Mouse (Mus musculus): ENCODE measurements around the gene Ly75. TPM values are rescaled to one million over a fixed set of nuclear protein-coding genes. Genes with fewer than 3 reads are reported as not detected.

The Ly75 gene
- polyA plus RNA-seq, 1 experiment from 2014 or later = 3.0 TPM

DNA sequence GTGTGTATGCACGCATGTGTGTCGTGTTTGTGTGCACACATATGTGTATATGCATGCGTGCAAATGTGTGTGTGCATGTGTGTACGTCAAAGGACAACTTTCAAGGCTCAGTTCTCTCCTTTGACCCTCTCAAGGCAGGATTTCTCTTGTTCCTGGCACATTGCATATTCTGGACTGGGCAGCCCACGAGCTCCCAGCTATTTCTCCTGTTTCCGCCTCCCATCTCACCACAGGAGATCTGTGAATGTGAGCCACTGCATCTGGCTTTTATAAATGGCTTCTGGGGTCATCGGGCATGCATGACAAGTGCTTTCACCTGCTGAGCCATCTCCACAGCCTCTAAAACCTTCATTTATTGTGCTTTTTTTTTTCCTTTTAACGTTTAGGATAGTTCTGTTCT, 36.6 kb downstream of the Ly75 start:
- H3K36me3 ChIP-seq (ENCODE audit: control insufficient read depth, insufficient read depth) = no peaks in the 10 kb centered on the region
- WGBS (ENCODE audit: insufficient replicate concordance) = 70% methylated on average over 8 of the region's 8 CpGs
- no peaks in the 10 kb centered on the region for H3K27me3 ChIP-seq (ENCODE audit: control insufficient read depth, insufficient read depth, low read depth, low read length)
- H3K9me3 ChIP-seq (replicated peaks; ENCODE audit: control insufficient read depth, low read length) = no peaks in the 10 kb centered on the region
- no peak overlapping the region for H3K27ac ChIP-seq (ENCODE audit: low read length)
- no peaks in the 10 kb centered on the region for H3K4me1 ChIP-seq (ENCODE audit: control insufficient read depth, low read depth, low read length)
- H3K9ac ChIP-seq (ENCODE audit: low read depth, low read length) = no peak overlapping the region
- no peak overlapping the region for H3K4me2 ChIP-seq (ENCODE audit: low read depth, low read length)
- ATAC-seq (ENCODE audit: low read depth) = no peak
- no peak overlapping the region for H3K4me3 ChIP-seq (ENCODE audit: low read depth, low read length)

DNA sequence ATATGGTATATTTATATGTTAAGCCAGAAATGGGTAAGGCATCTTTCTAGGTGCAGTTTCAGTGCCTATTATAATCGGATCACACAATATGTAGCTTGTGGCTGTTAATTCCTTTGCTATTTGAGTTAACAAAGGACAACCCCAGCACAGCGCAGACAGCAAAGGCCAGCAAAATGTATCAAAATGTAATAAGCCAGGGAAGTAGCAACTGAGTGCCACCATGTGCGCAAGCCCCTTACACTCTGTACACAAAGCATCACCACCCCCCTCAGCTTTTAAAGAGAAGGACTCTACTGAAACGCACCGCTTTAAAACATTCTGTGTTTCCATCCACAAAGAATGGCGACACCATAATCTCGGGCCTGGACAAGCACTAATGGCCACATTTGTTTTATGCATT, 37.4 kb downstream of the Ly75 start:
- no peak overlapping the region for H3K27ac ChIP-seq (ENCODE audit: low read length)
- H3K9ac ChIP-seq (ENCODE audit: low read depth, low read length) = no peak overlapping the region
- H3K4me1 ChIP-seq (ENCODE audit: control insufficient read depth, low read depth, low read length) = no peaks in the 10 kb centered on the region
- no peaks in the 10 kb centered on the region for H3K36me3 ChIP-seq (ENCODE audit: control insufficient read depth, insufficient read depth)
- 81% methylated on average over 7 of the region's 7 CpGs for WGBS (ENCODE audit: insufficient replicate concordance)
- H3K27me3 ChIP-seq (ENCODE audit: control insufficient read depth, insufficient read depth, low read depth, low read length) = no peaks in the 10 kb centered on the region
- H3K4me2 ChIP-seq (ENCODE audit: low read depth, low read length) = no peak overlapping the region
- ATAC-seq (ENCODE audit: low read depth) = no peak
- H3K4me3 ChIP-seq (ENCODE audit: low read depth, low read length) = no peak overlapping the region
- no peaks in the 10 kb centered on the region for H3K9me3 ChIP-seq (replicated peaks; ENCODE audit: control insufficient read depth, low read length)

DNA sequence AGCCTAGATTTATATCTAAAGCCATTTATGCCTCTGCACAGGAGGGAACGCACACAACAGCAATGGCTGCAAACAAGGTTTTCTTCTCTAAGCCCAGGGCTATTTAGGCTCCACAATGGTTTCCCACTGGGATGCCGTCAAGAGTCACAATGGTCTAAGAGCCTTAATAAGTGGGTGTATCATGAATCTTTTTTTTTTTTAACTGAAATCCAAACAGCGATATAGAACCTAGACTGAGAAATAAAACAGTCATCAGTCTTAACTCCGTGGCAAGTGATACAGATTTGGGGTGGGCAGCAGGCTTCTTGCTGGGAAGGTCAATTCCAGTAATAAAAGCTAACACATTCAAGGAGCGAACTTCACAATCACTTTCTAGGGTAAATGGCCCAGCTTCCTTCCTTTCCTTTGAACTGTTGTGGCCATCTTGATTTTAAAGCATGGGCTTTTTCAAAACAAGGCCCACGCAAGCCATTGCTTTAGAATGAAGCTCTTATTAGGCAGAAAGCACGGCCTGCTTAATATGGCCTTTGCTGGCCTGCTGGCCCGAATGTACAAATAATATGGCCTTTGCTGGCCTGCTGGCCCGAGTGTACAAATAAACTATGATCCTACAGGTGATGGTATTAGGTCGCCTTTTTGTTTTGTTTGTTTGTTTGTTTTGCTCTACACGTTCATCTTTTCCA, 39.4 kb downstream of the Ly75 start:
- Histone ChIP-seq H3K27ac (ENCODE audit: low read length) (no peak overlapping the region), H3K27me3 (ENCODE audit: control insufficient read depth, insufficient read depth, low read depth, low read length) (no peaks in the 10 kb centered on the region), H3K4me2 (ENCODE audit: low read depth, low read length) (no peak overlapping the region), H3K4me3 (ENCODE audit: low read depth, low read length) (no peak overlapping the region), H3K36me3 (ENCODE audit: control insufficient read depth, insufficient read depth) (no peaks in the 10 kb centered on the region), H3K4me1 (ENCODE audit: control insufficient read depth, low read depth, low read length) (no peaks in the 10 kb centered on the region), H3K9me3 (replicated peaks; ENCODE audit: control insufficient read depth, low read length) (no peaks in the 10 kb centered on the region), H3K9ac (ENCODE audit: low read depth, low read length) (no peak overlapping the region)
- WGBS (ENCODE audit: insufficient replicate concordance) = 66% methylated on average over 11 of the region's 11 CpGs
- no peak for ATAC-seq (ENCODE audit: low read depth)

- Histone ChIP-seq H3K27me3 (ENCODE audit: control insufficient read depth, insufficient read depth, low read depth, low read length) (no peaks in the 10 kb centered on the region), H3K36me3 (ENCODE audit: control insufficient read depth, insufficient read depth) (no peaks in the 10 kb centered on the region), H3K4me1 (ENCODE audit: control insufficient read depth, low read depth, low read length) (no peaks in the 10 kb centered on the region), H3K4me3 (ENCODE audit: low read depth, low read length) (no peak overlapping the region), H3K27ac (ENCODE audit: low read length) (no peak overlapping the region), H3K4me2 (ENCODE audit: low read depth, low read length) (no peak overlapping the region), H3K9me3 (replicated peaks; ENCODE audit: control insufficient read depth, low read length) (no peaks in the 10 kb centered on the region), H3K9ac (ENCODE audit: low read depth, low read length) (no peak overlapping the region)
- no peak for ATAC-seq (ENCODE audit: low read depth)
- 33% methylated on average over 4 of the region's 4 CpGs for WGBS (ENCODE audit: insufficient replicate concordance)
These were observed 40.8 kb downstream of the Ly75 start for GRCm38 (mm10) chr2:60342107-60342880.

GRCm38 (mm10) chr2:60337937-60338336, 45.2 kb downstream of the Ly75 start:
- no peak for ATAC-seq (ENCODE audit: low read depth)
- 63% methylated on average over 9 of the region's 9 CpGs for WGBS (ENCODE audit: insufficient replicate concordance)

DNA sequence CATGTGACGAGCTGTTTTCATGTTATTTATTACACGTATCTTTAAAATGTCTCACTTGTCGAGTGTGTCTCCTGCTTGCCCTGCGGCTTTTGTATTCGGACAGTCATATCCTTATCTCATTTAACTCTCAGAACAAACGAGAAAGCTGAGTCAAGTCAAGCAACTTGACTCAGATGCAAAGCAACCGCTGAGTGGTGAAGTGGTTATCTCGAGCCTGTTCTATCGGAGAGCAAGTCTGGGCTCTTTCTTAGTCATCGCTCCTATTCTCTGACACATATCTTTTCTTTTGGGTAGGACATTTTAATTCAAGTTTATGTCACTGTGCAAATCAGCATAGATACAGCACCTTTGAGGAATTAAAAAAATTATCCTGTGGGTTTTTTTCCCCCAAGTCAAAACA, 54.5 kb downstream of the Ly75 start:
- WGBS (ENCODE audit: insufficient replicate concordance) = 60% methylated on average over 10 of the region's 10 CpGs
- H3K9me3 ChIP-seq (replicated peaks; ENCODE audit: control insufficient read depth, low read length) = no peaks in the 10 kb centered on the region
- no peaks in the 10 kb centered on the region for H3K4me1 ChIP-seq (ENCODE audit: control insufficient read depth, low read depth, low read length)
- no peaks in the 10 kb centered on the region for H3K27me3 ChIP-seq (ENCODE audit: control insufficient read depth, insufficient read depth, low read depth, low read length)
- H3K4me3 ChIP-seq (ENCODE audit: low read depth, low read length) = no peak overlapping the region
- ATAC-seq (ENCODE audit: low read depth) = no peak
- no peak overlapping the region for H3K4me2 ChIP-seq (ENCODE audit: low read depth, low read length)
- no peak overlapping the region for H3K9ac ChIP-seq (ENCODE audit: low read depth, low read length)
- no peak overlapping the region for H3K27ac ChIP-seq (ENCODE audit: low read length)
- H3K36me3 ChIP-seq (ENCODE audit: control insufficient read depth, insufficient read depth) = no peaks in the 10 kb centered on the region

More at GRCm38 (mm10) chr2:60337937-60338336, 45.2 kb downstream of the Ly75 start:
- Histone ChIP-seq H3K4me2 (ENCODE audit: low read depth, low read length) (no peak overlapping the region), H3K9me3 (replicated peaks; ENCODE audit: control insufficient read depth, low read length) (no peaks in the 10 kb centered on the region), H3K36me3 (ENCODE audit: control insufficient read depth, insufficient read depth) (no peaks in the 10 kb centered on the region), H3K9ac (ENCODE audit: low read depth, low read length) (no peak overlapping the region), H3K27me3 (ENCODE audit: control insufficient read depth, insufficient read depth, low read depth, low read length) (no peaks in the 10 kb centered on the region), H3K4me3 (ENCODE audit: low read depth, low read length) (no peak overlapping the region), H3K27ac (ENCODE audit: low read length) (no peak overlapping the region), H3K4me1 (ENCODE audit: control insufficient read depth, low read depth, low read length) (no peaks in the 10 kb centered on the region)

GRCm38 (mm10) chr2:60327581-60327980, 55.5 kb downstream of the Ly75 start:
- Histone ChIP-seq H3K36me3 (ENCODE audit: control insufficient read depth, insufficient read depth) (no peaks in the 10 kb centered on the region), H3K27ac (ENCODE audit: low read length) (no peak overlapping the region), H3K4me2 (ENCODE audit: low read depth, low read length) (no peak overlapping the region), H3K4me3 (ENCODE audit: low read depth, low read length) (no peak overlapping the region), H3K4me1 (ENCODE audit: control insufficient read depth, low read depth, low read length) (no peaks in the 10 kb centered on the region), H3K9me3 (replicated peaks; ENCODE audit: control insufficient read depth, low read length) (no peaks in the 10 kb centered on the region), H3K9ac (ENCODE audit: low read depth, low read length) (no peak overlapping the region), H3K27me3 (ENCODE audit: control insufficient read depth, insufficient read depth, low read depth, low read length) (no peaks in the 10 kb centered on the region)
- WGBS (ENCODE audit: insufficient replicate concordance) = 75% methylated on average over 11 of the region's 11 CpGs
- ATAC-seq (ENCODE audit: low read depth) = no peak

GRCm38 (mm10) chr2:60326948-60327347, 56.2 kb downstream of the Ly75 start:
- Histone ChIP-seq H3K9me3 (replicated peaks; ENCODE audit: control insufficient read depth, low read length) (no peaks in the 10 kb centered on the region), H3K27me3 (ENCODE audit: control insufficient read depth, insufficient read depth, low read depth, low read length) (no peaks in the 10 kb centered on the region), H3K36me3 (ENCODE audit: control insufficient read depth, insufficient read depth) (no peaks in the 10 kb centered on the region), H3K4me2 (ENCODE audit: low read depth, low read length) (no peak overlapping the region), H3K9ac (ENCODE audit: low read depth, low read length) (no peak overlapping the region), H3K4me3 (ENCODE audit: low read depth, low read length) (no peak overlapping the region), H3K27ac (ENCODE audit: low read length) (no peak overlapping the region), H3K4me1 (ENCODE audit: control insufficient read depth, low read depth, low read length) (no peaks in the 10 kb centered on the region)
- no peak for ATAC-seq (ENCODE audit: low read depth)
- WGBS (ENCODE audit: insufficient replicate concordance) = 63% methylated on average over 7 of the region's 7 CpGs

DNA sequence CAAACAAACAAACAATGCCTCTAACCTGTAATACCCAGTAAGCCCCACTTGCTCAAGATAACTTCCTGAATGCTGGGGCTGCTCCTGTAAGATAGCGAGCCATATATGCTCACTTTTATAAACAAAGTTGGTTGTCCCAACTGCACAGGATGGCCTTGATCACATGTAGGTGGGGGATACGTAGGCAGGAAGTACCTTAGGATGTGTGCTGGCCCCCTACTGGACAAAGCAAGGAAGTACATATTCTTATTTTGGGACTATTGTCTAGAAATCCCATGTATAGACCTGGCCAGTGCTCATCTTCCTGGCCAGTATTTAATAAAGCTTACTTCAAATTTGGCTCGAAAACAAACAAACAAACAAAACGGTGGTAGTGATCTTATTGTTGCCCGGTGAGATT, 59.7 kb downstream of the Ly75 start:
- no peak for ATAC-seq (ENCODE audit: low read depth)
- WGBS (ENCODE audit: insufficient replicate concordance) = 52% methylated on average over 5 of the region's 5 CpGs
- no peaks in the 10 kb centered on the region for H3K4me1 ChIP-seq (ENCODE audit: control insufficient read depth, low read depth, low read length)
- H3K36me3 ChIP-seq (ENCODE audit: control insufficient read depth, insufficient read depth) = no peaks in the 10 kb centered on the region; the same call in 1 of the 2 replicates
- no peak overlapping the region for H3K9ac ChIP-seq (ENCODE audit: low read depth, low read length)
- H3K4me3 ChIP-seq (ENCODE audit: low read depth, low read length) = no peak overlapping the region
- no peak overlapping the region for H3K27ac ChIP-seq (ENCODE audit: low read length)
- no peak overlapping the region for H3K4me2 ChIP-seq (ENCODE audit: low read depth, low read length)
- no peaks in the 10 kb centered on the region for H3K9me3 ChIP-seq (replicated peaks; ENCODE audit: control insufficient read depth, low read length)
- no peaks in the 10 kb centered on the region for H3K27me3 ChIP-seq (ENCODE audit: control insufficient read depth, insufficient read depth, low read depth, low read length)

Data from liver, embryonic 16.5 days (tissue).